Mouse (Mus musculus) CD4-positive naive resting alpha-beta T cell, adult 76 days (primary cell): Measurements from ENCODE around the gene Nck1. TPM values are rescaled to one million over a fixed set of nuclear protein-coding genes. Genes with fewer than 3 reads are reported as not detected.

Experiments used
- total RNA-seq: library from RNA; stranded (reverse); gene quantifications from one replicate; pipeline ENCODE4 v1.2.4, GENCODE M21; 2023

The Nck1 gene
- 42.4 TPM for total RNA-seq

DNA sequence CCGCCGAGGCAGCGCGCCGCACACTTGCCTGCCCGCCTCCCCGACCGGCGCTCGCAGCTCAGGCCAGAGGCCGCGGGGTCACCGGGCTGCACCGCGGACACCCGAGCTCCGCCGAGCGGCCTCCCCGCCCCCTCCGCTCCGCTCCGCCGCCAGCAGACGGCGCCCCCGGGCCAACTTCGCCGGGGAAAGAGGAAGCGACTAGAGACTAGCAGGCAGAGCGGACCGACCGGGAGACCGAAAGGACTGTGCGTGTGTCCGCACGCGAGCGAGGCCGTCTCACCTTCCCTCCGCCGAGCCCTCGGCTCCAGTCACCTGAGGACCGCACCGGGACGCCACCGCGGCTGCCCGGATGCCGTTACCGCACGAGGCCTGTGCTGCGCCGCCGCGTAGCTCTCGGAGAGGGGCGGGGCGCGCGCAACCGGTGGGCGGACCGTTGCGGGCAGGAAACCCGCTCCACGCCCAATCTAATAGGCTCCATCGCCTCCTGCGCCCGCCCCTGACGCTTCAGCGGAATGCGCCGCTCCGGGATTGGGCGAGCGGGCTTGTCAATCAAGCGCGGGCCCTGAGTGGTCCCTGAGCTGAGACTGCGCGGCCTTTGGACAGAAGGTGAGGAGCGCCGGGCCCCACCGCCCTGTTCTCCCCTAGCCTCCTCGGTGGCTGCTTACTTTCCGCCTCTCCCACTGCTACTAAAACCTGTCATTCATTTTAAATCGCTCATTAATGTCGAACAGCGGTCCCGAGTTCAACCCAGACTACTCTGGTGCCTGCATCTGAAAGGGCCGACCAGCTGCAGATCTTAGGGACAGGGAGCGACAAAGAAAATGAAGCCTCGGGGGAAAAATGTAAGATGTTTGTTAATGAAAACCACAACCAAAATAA, at the start of gene Nck1:
Gene Nck1, minus strand, starts transcription at position 420 of the 879 bp plus-strand sequence.

DNA sequence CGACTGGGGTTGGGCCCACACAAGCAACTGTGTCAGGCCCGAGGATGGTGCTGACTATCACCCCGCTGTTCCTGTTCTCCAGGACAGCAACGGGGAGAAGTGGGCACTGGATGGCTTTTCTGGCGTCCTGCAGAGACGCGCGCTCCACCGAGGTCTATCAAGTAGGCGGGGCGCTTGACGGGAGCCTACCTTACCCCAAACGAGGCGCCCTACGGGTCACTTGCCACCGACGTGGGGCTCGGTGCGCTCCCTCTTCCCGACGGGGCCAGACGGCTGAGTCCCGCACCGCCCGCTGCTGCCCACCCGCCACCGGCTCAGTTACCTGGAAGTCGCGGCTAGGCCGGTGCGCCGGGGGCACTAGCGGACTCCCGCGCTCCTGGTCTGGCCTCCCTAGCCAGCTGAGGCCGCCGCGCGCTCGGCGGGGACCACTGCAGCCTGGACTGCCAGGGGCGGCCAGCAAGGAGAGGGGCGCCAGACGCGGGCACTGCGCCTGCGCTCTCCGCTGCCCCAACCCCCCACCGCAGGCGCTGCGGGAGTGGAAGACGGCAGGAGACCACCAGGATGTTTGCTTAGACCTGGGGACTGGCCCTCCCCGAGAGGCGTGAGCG, 24.8 kb upstream of the Nck1 start, which contains the start of gene Slc35g2:
Gene Slc35g2, minus strand, starts transcription at position 465 of the 608 bp plus-strand sequence.

DNA sequence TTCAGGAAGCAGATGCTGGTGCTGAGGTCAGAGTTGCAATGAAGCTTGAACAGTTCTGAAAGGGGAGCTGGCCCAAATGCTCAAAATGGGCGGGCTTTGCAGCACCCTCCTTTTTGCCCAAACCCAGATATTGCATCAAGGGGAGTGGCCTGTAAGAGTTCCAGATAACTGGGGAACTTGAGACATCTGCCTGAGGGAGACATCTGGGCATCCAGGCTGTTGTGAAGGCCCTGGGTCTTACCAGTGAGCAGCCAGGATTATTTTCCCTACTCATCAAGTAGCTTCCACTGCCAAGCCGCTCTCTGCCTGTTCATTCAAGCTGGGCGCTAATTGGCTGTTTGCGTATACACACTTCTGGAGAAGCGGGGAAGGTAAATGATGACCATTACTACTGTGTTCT, 59.5 kb downstream of the Nck1 start, which contains the start of gene Il20rb:
Gene Il20rb, minus strand, starts transcription at position 358 of the 400 bp plus-strand sequence.

Other genes starting within 250 kb of the Nck1 start
- gene Il20rb, start 59.3 kb downstream of the Nck1 start, total RNA-seq = 8.1 TPM
- gene Slc35g2, start 25.0 kb upstream of the Nck1 start, total RNA-seq = not detected
- gene Stag1, start 51.7 kb upstream of the Nck1 start, total RNA-seq = 95.1 TPM